Mouse (Mus musculus): ENCODE measurements at regions not wholly inside any gene's neighbourhood (a gene's known extent, or its start where the extent isn't known, plus 50 kb on each side); places are given as distances from the start of the nearest gene placed in this dataset.
A peak's percentile ranks its signal among the peaks of the same experiment; 100 is the strongest.

GRCm38 (mm10) chr1:28453469-28453868, 326.6 kb downstream of the Gm597 start:
- DNase-seq (ENCODE audit: low spot score in 2 of 2), result peak in 1 of 2 experiments; percentile 8

GRCm38 (mm10) chr1:28425371-28425770, 354.7 kb downstream of the Gm597 start:
- DNase-seq (ENCODE audit: low spot score in 2 of 2), result no peak

All from left cerebral cortex, adult 9 months (tissue).